Mouse (Mus musculus): Measurements from ENCODE around the gene Psma6.

GRCm38 (mm10) chr12:55437122-55437826 lies 53.3 kb downstream of the Psma6 start:
- no peak for TF ChIP-seq CHD1 (IDR thresholded peaks at IDR 0.05; ENCODE audit: low read depth, low read length)
- TF ChIP-seq EP300 (IDR thresholded peaks at IDR 0.05; ENCODE audit: low read depth in 1 of 2, low read length in 2 of 2) = peak in 1 of 2 experiments; percentile 22; a peak in 1 of 4 replicates
- no peak for TF ChIP-seq SMC3 (IDR thresholded peaks at IDR 0.05; ENCODE audit: low read depth, low read length)

All from MEL (cell line).